Comparison of ENCODE assay signal across 8 mouse cellular contexts in the genomic region with DNA sequence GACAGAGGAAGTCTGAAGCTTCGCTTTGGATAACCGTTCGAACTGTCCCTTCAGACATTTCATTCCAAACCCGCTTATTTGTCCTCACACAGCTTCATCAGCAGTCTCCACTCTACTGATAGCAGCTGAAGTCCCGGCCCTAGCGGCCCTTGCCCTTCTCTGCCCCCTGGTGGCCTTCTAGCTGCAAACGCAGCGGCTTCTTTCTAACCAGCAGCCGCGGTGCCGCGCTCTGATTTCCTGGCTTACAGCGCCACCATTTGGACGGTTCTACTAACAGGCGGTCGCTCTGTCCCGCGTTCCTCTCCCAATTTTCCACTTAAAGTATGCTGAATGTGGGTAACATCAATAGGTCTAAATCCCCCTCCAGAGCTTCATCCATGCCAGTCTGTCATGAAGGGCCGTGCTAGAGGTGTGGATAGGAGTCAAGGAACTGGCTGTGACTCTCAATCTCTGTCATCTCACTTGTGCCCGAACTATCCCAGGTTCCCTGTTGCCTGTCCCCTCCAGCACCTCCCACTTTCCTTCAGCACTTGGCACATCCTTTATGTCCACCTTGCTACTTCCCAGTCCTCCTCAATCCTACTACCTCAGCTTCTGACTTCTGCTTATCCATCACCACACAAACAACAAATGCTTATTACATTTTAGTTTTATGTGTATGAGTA. TPM values are rescaled to one million over a fixed set of nuclear protein-coding genes. Genes with fewer than 3 reads are reported as not detected.
DNase-seq lines count a peak whose midpoint lies in the region; ATAC-seq and TF ChIP-seq lines count a peak whose summit lies in the region.

No protein-coding gene starts in this region.

- H3K4me1 ChIP-seq in bone marrow macrophage, adult 2 months (ENCODE audit: control insufficient read depth, insufficient read depth, low read length), result peaks cover 12% of the 10 kb centered on the region
- no peaks in the 10 kb centered on the region for H3K4me1 ChIP-seq in embryonic fibroblast, embryonic 13.5 days (ENCODE audit: control insufficient read depth, insufficient read depth, low read length)
- peaks cover 12% of the 10 kb centered on the region; the same call in 1 of the 2 replicates for H3K4me1 ChIP-seq in heart, embryonic 11.5 days (ENCODE audit: control insufficient read depth, insufficient read depth, low read length)
- H3K4me1 ChIP-seq in kidney, embryonic 15.5 days, result peaks cover 19% of the 10 kb centered on the region
- no peaks in the 10 kb centered on the region; the same call in 1 of the 2 replicates for H3K4me1 ChIP-seq in limb, embryonic 15.5 days

- no peak overlapping the region for H3K4me2 ChIP-seq in heart, embryonic 11.5 days
- no peak overlapping the region for H3K4me2 ChIP-seq in kidney, embryonic 15.5 days
- no peak overlapping the region for H3K4me2 ChIP-seq in limb, embryonic 15.5 days

- no peak for TF ChIP-seq POLR2A in bone marrow macrophage, adult 2 months (IDR thresholded peaks at IDR 0.05; ENCODE audit: borderline replicate concordance, low read depth, low read length)
- TF ChIP-seq POLR2A in embryonic fibroblast, embryonic 13.5 days (IDR thresholded peaks at IDR 0.05; ENCODE audit: low read depth, low read length), result no peak

- 3% methylated on average over 20 of the region's 20 CpGs for WGBS in heart, embryonic 11.5 days (ENCODE audit: insufficient replicate concordance)
- WGBS in kidney, embryonic 15.5 days, result 4% methylated on average over 20 of the region's 20 CpGs
- 5% methylated on average over 20 of the region's 20 CpGs for WGBS in limb, embryonic 15.5 days

- H3K9me3 ChIP-seq in heart, embryonic 11.5 days (replicated peaks; ENCODE audit: control insufficient read depth, low read length), result no peaks in the 10 kb centered on the region
- no peaks in the 10 kb centered on the region for H3K9me3 ChIP-seq in kidney, embryonic 15.5 days (replicated peaks)
- no peaks in the 10 kb centered on the region for H3K9me3 ChIP-seq in limb, embryonic 15.5 days

- no peak overlapping the region for H3K27ac ChIP-seq in bone marrow macrophage, adult 2 months (ENCODE audit: insufficient read depth, low read depth, low read length)
- H3K27ac ChIP-seq in embryonic fibroblast, embryonic 13.5 days (ENCODE audit: insufficient read depth, low read length), result no peak overlapping the region
- no peak overlapping the region for H3K27ac ChIP-seq in heart, embryonic 11.5 days (ENCODE audit: low read depth, low read length)
- H3K27ac ChIP-seq in kidney, embryonic 15.5 days, result no peak overlapping the region
- H3K27ac ChIP-seq in limb, embryonic 15.5 days, result no peak overlapping the region

- peak; percentile 99 for TF ChIP-seq CTCF in bone marrow macrophage, adult 2 months (IDR thresholded peaks at IDR 0.05; ENCODE audit: low read depth, low read length)
- TF ChIP-seq CTCF in embryonic fibroblast, embryonic 13.5 days (IDR thresholded peaks at IDR 0.05; ENCODE audit: borderline replicate concordance, insufficient read depth, low read length), result peak; percentile 87

- H3K4me3 ChIP-seq in bone marrow macrophage, adult 2 months (ENCODE audit: insufficient read depth, low read length), result no peak overlapping the region
- H3K4me3 ChIP-seq in embryonic fibroblast, embryonic 13.5 days (ENCODE audit: insufficient read depth, low read length), result no peak overlapping the region
- H3K4me3 ChIP-seq in heart, embryonic 11.5 days (ENCODE audit: low read depth, low read length), result no peak overlapping the region
- H3K4me3 ChIP-seq in kidney, embryonic 15.5 days (replicated peaks), result no peak overlapping the region
- H3K4me3 ChIP-seq in limb, embryonic 15.5 days, result no peak overlapping the region

- no peak overlapping the region for H3K9ac ChIP-seq in heart, embryonic 11.5 days (ENCODE audit: low read depth, low read length)
- no peak overlapping the region for H3K9ac ChIP-seq in kidney, embryonic 15.5 days
- 0 out of 2 replicates have a peak overlapping the region, but pooled peaks have one; percentile 14 for H3K9ac ChIP-seq in limb, embryonic 15.5 days

- no peaks in the 10 kb centered on the region for H3K36me3 ChIP-seq in heart, embryonic 11.5 days (ENCODE audit: control insufficient read depth, insufficient read depth, low read length)
- H3K36me3 ChIP-seq in kidney, embryonic 15.5 days, result no peaks in the 10 kb centered on the region
- no peaks in the 10 kb centered on the region for H3K36me3 ChIP-seq in limb, embryonic 15.5 days

- peak; percentile 92 to 93 for DNase-seq in B cell, adult 2 months
- peak; percentile 85 for DNase-seq in spleen, postnatal 36 days (ENCODE audit: low spot score in 2 of 2)

- no peaks in the 10 kb centered on the region for H3K27me3 ChIP-seq in heart, embryonic 11.5 days (ENCODE audit: control insufficient read depth, insufficient read depth, low read length)
- H3K27me3 ChIP-seq in kidney, embryonic 15.5 days, result peaks cover 20% of the 10 kb centered on the region
- H3K27me3 ChIP-seq in limb, embryonic 15.5 days, result peaks cover 25% of the 10 kb centered on the region

- ATAC-seq in heart, embryonic 11.5 days (replicated peaks; ENCODE audit: insufficient number of reproducible peaks, low FRiP score, low TSS enrichment), result 0 out of 2 replicates have a peak, but pooled peaks have one; percentile 52
- ATAC-seq in kidney, embryonic 15.5 days (replicated peaks; ENCODE audit: low FRiP score), result peak; percentile 81
- ATAC-seq in limb, embryonic 15.5 days (ENCODE audit: insufficient number of reproducible peaks, low FRiP score, low TSS enrichment, low read depth), result peak; percentile 49; the same call in 1 of the 2 replicates
- peak; percentile 92 for ATAC-seq in monocyte, adult 5-6 weeks (replicated peaks; ENCODE audit: insufficient number of reproducible peaks, low FRiP score, low TSS enrichment, poor library complexity, severe bottlenecking)

RNA-seq across cellular contexts. Expression of gene Eif4b, which starts 7.8 kb away (rescaled TPM):
- 188 and 222 TPM in 2 replicates for polyA plus RNA-seq in bone marrow macrophage, adult 2 months (2012; ENCODE audit: insufficient read depth, insufficient read length, missing spikeins)
- polyA plus RNA-seq in embryonic fibroblast, embryonic 13.5 days (2011; ENCODE audit: insufficient read length, low read depth, missing spikeins), result 309 and 317 TPM in 2 replicates
- 71.6 and 83.5 TPM in 2 replicates for polyA plus RNA-seq in heart, embryonic 11.5 days (2014; fragmentation: Nextera tagmentation; extraction: Ambion mirVana)
- polyA plus RNA-seq in kidney, embryonic 15.5 days (2015; fragmentation: Nextera tagmentation; extraction: Ambion mirVana), result 127 and 130 TPM in 2 replicates
- polyA plus RNA-seq in limb, embryonic 15.5 days (2015; fragmentation: Nextera tagmentation; extraction: Ambion mirVana), result 103 and 111 TPM in 2 replicates
- total RNA-seq in monocyte, adult 5-6 weeks (2017), result 248 to 278 TPM (median 251 TPM) in 3 replicates

RNA-seq across cellular contexts. Expression of gene Tns2, which starts 34.4 kb away (rescaled TPM):
- polyA plus RNA-seq in bone marrow macrophage, adult 2 months (2012; ENCODE audit: insufficient read depth, insufficient read length, missing spikeins), result 1.4 and 2.1 TPM in 2 replicates
- polyA plus RNA-seq in embryonic fibroblast, embryonic 13.5 days (2011; ENCODE audit: insufficient read length, low read depth, missing spikeins), result 61.8 and 71.1 TPM in 2 replicates
- polyA plus RNA-seq in heart, embryonic 11.5 days (2014; fragmentation: Nextera tagmentation; extraction: Ambion mirVana), result 25.0 and 25.4 TPM in 2 replicates
- polyA plus RNA-seq in kidney, embryonic 15.5 days (2015; fragmentation: Nextera tagmentation; extraction: Ambion mirVana), result 39.7 and 48.4 TPM in 2 replicates
- 47.5 and 48.6 TPM in 2 replicates for polyA plus RNA-seq in limb, embryonic 15.5 days (2015; fragmentation: Nextera tagmentation; extraction: Ambion mirVana)
- 5.7 TPM in 1 of 3 replicates, not detected in the others for total RNA-seq in monocyte, adult 5-6 weeks (2017)

RNA-seq across cellular contexts. Expression of gene Krt18, which starts 37.8 kb away (rescaled TPM):
- polyA plus RNA-seq in bone marrow macrophage, adult 2 months (2012; ENCODE audit: insufficient read depth, insufficient read length, missing spikeins), result not detected in 2 replicates
- 1.6 and 8.2 TPM in 2 replicates for polyA plus RNA-seq in embryonic fibroblast, embryonic 13.5 days (2011; ENCODE audit: insufficient read length, low read depth, missing spikeins)
- polyA plus RNA-seq in heart, embryonic 11.5 days (2014; fragmentation: Nextera tagmentation; extraction: Ambion mirVana), result 39.3 and 41.9 TPM in 2 replicates
- polyA plus RNA-seq in kidney, embryonic 15.5 days (2015; fragmentation: Nextera tagmentation; extraction: Ambion mirVana), result 176 and 180 TPM in 2 replicates
- polyA plus RNA-seq in limb, embryonic 15.5 days (2015; fragmentation: Nextera tagmentation; extraction: Ambion mirVana), result 39.0 and 44.4 TPM in 2 replicates
- total RNA-seq in monocyte, adult 5-6 weeks (2017), result 1.1 to 4.4 TPM (median 3.5 TPM) in 3 replicates
